In genomic region chr9:15495921-15496577, GRCm38 (mm10) we compare ENCODE assay signal across 11 mouse cellular contexts. TPM values are rescaled to one million over a fixed set of nuclear protein-coding genes. Genes with fewer than 3 reads are reported as not detected.
A peak's percentile ranks its signal among the peaks of the same experiment; 100 is the strongest.
DNase-seq lines count a peak whose midpoint lies in the region; ATAC-seq and TF ChIP-seq lines count a peak whose summit lies in the region.
"Had no signal": no experiment of that assay in that cellular context is flagged by ENCODE, and none has a peak within 500 bp of the region (broad histone marks: within the 10 kb centered on the region; RNA-seq: fewer than 3 reads in every experiment).

No protein-coding gene starts in this region.

- 37% methylated on average over 8 of the region's 8 CpGs for WGBS in heart, adult 2 months
- 60% methylated on average over 8 of the region's 8 CpGs for WGBS in liver, embryonic 12.5 days (ENCODE audit: insufficient replicate concordance)
- 38% methylated on average over 8 of the region's 8 CpGs for WGBS in limb, embryonic 15.5 days

- no peaks in the 10 kb centered on the region for H3K27me3 ChIP-seq in heart, adult 2 months (ENCODE audit: control insufficient read depth, insufficient read depth, low read length)
- H3K27me3 ChIP-seq in liver, embryonic 12.5 days (replicated peaks): peaks cover 3% of the 10 kb centered on the region; the same call in 1 of the 2 replicates
- H3K27me3 ChIP-seq in limb, embryonic 15.5 days: no peaks in the 10 kb centered on the region; the same call in 1 of the 2 replicates

- peak overlapping the region; percentile 47; the same call in 1 of the 2 replicates for H3K27ac ChIP-seq in heart, adult 2 months
- 0 out of 2 replicates have a peak overlapping the region, but pooled peaks have one; percentile 1 for H3K27ac ChIP-seq in liver, embryonic 12.5 days
- peak overlapping the region; percentile 50 for H3K27ac ChIP-seq in limb, embryonic 15.5 days

- H3K9ac ChIP-seq in heart, adult 2 months (ENCODE audit: low read depth, low read length): peak overlapping the region; percentile 51
- H3K9ac ChIP-seq in liver, embryonic 12.5 days: no peak overlapping the region
- H3K9ac ChIP-seq in limb, embryonic 15.5 days: no peak overlapping the region

- peaks cover 17% of the 10 kb centered on the region for H3K4me1 ChIP-seq in heart, adult 2 months (ENCODE audit: control insufficient read depth, insufficient read depth, low read length)
- H3K4me1 ChIP-seq in liver, embryonic 12.5 days: peaks cover 41% of the 10 kb centered on the region
- peaks cover 35% of the 10 kb centered on the region for H3K4me1 ChIP-seq in limb, embryonic 15.5 days

- peaks cover 6% of the 10 kb centered on the region; the same call in 1 of the 2 replicates for H3K79me2 ChIP-seq in heart, adult 2 months (replicated peaks; ENCODE audit: control insufficient read depth, insufficient read depth, low read length)

- H3K4me2 ChIP-seq in liver, embryonic 12.5 days: no peak overlapping the region
- H3K4me2 ChIP-seq in limb, embryonic 15.5 days: no peak overlapping the region
- H3K4me2 ChIP-seq: liver, embryonic 11.5 days had no signal

- no peaks in the 10 kb centered on the region; the same call in none of the 2 replicates for H3K36me3 ChIP-seq in heart, adult 2 months (ENCODE audit: control insufficient read depth, insufficient read depth, low read length)
- H3K36me3 ChIP-seq in liver, embryonic 12.5 days: no peaks in the 10 kb centered on the region
- H3K36me3 ChIP-seq in limb, embryonic 15.5 days: no peaks in the 10 kb centered on the region

- intact Hi-C loops in heart, adult 2 months (cut with DNase I): loop anchor here (2.0 kb wide), 1 partner anchor 39 kb away; no protein-coding TSS in a partner anchor
- intact Hi-C loops in heart, postnatal 25 days (cut with DNase I): loop anchor here (2.0 kb wide), 1 partner anchor 31 kb away; no protein-coding TSS in a partner anchor

- ATAC-seq in liver, embryonic 12.5 days: no peak
- ATAC-seq in limb, embryonic 15.5 days (ENCODE audit: insufficient number of reproducible peaks, low FRiP score, low TSS enrichment, low read depth): no peak

- no peak overlapping the region for H3K4me3 ChIP-seq in heart, adult 2 months
- no peak overlapping the region for H3K4me3 ChIP-seq in liver, embryonic 12.5 days
- H3K4me3 ChIP-seq in limb, embryonic 15.5 days: no peak overlapping the region

- no peak for DNase-seq in heart, adult 2 months
- no peak for DNase-seq in heart, postnatal 25 days (ENCODE audit: low spot score)
- DNase-seq in liver: no peak
- DNase-seq in embryo, embryonic 10.5 days (ENCODE audit: low spot score): peak; percentile 72
- no peak for DNase-seq in right cerebral cortex, postnatal 36 days (ENCODE audit: low spot score in 2 of 2)
- DNase-seq in testis, postnatal 10 days (ENCODE audit: low spot score): no peak
- DNase-seq: cerebellum, postnatal 36 days; heart, postnatal 10 days had no signal

- TF ChIP-seq EP300 in heart, adult 2 months (IDR thresholded peaks at IDR 0.05; ENCODE audit: insufficient read depth, low read depth, low read length): no peak

- no peak for TF ChIP-seq POLR2A in heart, adult 2 months (IDR thresholded peaks at IDR 0.05; ENCODE audit: insufficient read depth, low read depth, low read length)

- no peak for TF ChIP-seq CTCF in heart, adult 2 months (IDR thresholded peaks at IDR 0.05)

- no peaks in the 10 kb centered on the region for H3K9me3 ChIP-seq in liver, embryonic 12.5 days (replicated peaks)
- H3K9me3 ChIP-seq in limb, embryonic 15.5 days: no peaks in the 10 kb centered on the region

RNA-seq across cellular contexts. Expression of gene Smco4, which starts 2.8 kb away (rescaled TPM):
- total RNA-seq in heart, adult 2 months (2021): 10 to 100 TPM; 24.9 to 25.8 TPM
- 16.5 and 34.0 TPM in 2 replicates for polyA plus RNA-seq in heart, adult 2 months (2012; rRNA removed)
- total RNA-seq in heart, postnatal 25 days (2021): 10 to 100 TPM; 22.4 to 23.1 TPM
- 1.1 and 1.6 TPM in 2 replicates for polyA plus RNA-seq in liver, embryonic 12.5 days (2016; fragmentation: Nextera tagmentation; extraction: Ambion mirVana)
- polyA plus RNA-seq in limb, embryonic 15.5 days (2015; fragmentation: Nextera tagmentation; extraction: Ambion mirVana): 3.9 and 4.8 TPM in 2 replicates
